Mouse (Mus musculus) right cerebral cortex, postnatal 25 days (tissue): ENCODE measurements around the gene Tmem72.

Experiments used
- DNase-seq: peaks from one replicate; pipeline ENCODE4 v3.0.0; 2022

The Tmem72 gene

DNA sequence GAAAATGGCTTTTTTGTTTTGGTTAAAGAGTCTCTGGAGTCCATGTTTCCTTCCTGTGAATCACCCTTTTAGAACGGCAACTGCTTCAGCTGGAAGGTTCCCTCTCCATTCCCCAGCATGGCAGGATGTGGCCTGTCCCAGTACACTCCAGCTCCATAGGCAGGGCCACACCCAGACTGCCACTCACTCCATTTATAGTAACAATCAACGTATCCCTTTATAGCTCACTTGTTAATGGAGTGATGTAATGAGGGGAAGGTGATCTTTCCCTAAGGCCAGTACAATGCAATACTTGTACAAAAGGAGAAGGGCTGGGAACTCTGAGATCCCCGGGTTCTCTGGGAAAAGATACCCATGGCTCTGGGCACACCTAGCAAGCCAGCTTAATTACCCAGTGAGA is 72.4 kb downstream of the Tmem72 start:
- no peak for DNase-seq

DNA sequence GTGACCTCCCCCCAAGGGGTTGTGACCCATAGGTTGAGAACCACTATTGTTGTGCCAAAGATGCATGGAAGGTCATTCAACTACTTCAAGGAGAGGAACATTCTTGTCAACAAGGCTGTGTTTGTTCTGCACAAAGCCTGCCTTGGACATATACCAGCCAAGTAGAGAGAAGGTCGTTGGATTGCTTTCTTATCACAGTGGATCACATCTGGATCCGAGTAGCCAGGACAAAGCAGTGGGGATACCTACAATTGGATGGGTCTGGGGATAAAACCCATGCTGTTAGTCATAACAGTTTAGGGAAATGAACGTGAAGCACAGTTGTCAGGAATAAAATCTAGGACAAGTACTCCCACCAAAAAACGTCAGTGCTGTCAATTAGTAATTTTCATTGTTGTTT is 72.8 kb downstream of the Tmem72 start:
- DNase-seq, result no peak

DNA sequence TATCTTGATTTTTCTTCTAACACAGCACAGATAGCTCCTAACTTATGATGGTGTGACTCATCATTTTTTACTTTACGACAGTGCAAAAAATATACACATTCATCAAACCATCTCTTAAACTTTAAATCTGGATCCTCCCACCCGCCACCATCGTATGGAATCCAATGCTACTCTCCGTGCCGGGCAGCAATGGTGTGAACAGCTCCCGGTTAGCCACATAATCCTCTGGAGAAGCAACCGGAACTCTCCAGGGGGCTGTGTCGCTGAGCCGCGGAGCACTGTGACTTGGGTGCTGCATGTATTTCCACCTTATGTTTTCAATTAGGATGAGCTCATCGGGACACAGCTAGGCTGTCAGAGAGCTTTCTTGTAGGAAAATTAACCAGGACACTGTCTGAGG is 73.8 kb downstream of the Tmem72 start:
- peak; percentile 65 for DNase-seq

DNA sequence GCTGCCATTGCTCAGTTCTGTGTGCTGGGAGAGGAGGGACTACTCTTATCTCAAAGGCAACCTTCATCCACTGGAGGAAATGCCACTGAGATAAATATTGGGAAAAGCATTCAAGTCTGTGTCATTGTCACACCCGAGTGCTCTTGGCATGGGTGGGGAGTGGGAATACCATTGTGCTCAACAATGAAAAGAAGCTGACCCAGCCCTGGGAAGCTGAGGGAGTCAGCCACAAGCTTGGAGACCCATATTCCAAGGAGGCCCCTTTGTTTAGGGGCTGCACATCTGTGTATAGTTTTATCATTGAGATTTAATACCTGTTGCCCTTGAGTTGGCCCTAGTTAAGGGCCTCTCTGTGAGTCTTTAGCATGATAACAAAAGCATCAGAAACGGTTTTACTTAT is 77.0 kb downstream of the Tmem72 start:
- DNase-seq, result no peak

DNA sequence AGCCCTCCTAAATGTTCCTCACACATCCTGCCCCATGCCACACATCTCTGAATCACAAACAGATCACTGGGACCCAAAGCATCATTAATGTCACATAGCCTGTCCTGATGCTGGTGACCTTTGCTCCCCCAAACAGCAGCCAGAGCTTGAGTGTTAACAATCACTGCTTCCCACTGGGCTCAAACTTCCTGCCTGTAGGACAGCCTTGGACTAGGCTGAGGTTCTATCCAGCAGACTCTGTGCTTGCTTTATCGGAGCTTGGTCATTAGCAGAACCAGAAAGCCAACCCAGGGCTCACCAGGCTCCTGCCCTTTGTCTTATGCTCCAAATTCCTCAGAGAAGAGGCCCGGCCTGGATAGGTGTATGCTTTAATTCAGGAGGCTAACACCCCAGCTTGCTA is 77.8 kb downstream of the Tmem72 start:
- no peak for DNase-seq

DNA sequence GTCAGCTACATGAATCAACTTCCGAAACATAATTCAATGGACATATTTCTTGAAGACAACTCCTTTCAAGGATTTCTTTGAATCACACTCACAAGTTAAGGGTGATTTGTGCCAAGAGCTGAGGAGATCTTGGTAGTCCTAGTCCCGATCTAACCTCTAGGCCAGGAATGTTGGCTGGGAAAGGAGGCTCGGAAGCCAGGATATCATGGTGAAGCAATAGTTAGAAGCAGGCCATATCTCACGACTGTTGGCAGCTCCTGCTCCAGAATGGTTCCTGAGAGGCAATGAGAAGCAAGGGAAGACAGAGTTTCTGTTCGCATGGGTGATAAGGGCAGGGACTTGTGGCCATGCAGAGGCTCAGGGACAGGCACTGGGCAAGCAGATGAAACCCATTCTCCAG is 79.2 kb downstream of the Tmem72 start:
- DNase-seq, result no peak

DNA sequence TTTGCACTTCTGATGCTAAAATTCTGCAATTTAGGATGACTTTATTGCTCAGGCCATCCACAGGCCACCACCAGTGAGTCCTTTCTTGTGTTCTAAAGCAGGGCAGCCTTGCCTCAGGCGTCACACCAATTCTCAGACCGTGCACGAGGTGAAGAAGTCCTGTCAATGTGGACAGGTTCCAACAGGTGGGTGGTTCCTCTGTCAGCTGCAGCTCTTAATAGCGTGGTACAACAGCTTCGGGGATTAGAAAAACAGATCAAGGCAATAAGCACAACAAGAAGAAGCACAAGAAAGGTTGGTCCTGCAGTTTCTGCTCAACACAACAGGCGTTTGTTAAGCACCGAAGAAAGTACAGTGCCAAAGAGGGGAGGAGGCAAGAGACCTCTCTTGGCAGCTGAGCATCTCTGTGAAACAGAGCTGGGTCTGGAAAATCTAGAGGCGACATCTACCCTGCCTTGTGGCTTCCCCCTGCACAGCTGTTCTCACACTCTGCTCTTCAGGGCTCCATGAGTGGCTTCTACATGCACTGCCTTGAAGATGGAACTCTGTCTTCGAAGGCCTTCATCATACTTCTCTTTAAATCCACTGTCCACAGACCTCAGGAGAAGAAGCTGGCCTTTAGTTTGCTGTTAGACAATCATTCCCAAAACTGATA is 80.0 kb downstream of the Tmem72 start:
- DNase-seq, result no peak

DNA sequence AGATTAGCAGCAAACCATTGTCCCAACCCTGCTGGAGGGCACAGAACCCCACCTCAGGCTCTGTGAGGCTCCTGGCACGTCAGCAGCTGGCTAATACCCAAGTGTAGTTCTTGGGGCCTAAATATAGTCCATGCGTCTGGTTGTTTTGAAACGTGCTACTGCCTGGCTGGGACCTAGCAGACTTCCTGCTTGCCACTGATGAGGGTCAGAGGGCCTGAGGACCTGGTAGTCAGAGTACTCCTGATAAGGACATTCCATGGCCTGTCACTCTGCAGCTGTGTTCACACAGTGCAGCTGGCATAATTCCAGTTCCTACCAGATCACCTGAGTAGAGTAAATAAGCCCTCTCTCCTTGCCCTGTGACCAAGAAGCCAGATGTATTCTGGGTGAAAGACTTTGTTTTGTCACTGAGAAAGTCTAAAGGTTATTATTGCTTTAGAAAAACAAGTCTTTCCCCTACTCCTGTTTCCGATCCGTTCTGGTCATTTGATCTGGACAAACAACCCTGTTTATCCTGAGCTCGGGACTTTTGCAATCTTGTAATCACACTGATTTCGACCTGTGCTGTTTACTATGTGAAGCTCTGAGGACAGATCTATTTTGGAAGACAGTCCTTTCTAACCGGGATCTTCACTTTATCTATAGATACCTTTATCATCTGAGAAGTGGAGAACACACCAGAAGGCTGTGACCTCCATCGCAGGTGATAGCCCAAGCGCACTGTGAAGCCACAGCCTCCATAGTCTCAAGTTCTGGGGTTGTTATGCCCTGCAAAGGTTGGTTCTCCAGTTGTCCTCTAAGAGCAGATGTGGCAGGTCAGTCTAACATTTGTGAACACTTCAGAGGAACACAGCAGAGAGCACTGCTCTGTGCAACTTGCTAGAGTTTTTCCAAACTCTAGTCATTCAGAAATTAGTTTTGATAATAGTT is 81.2 kb downstream of the Tmem72 start:
- no peak for DNase-seq

DNA sequence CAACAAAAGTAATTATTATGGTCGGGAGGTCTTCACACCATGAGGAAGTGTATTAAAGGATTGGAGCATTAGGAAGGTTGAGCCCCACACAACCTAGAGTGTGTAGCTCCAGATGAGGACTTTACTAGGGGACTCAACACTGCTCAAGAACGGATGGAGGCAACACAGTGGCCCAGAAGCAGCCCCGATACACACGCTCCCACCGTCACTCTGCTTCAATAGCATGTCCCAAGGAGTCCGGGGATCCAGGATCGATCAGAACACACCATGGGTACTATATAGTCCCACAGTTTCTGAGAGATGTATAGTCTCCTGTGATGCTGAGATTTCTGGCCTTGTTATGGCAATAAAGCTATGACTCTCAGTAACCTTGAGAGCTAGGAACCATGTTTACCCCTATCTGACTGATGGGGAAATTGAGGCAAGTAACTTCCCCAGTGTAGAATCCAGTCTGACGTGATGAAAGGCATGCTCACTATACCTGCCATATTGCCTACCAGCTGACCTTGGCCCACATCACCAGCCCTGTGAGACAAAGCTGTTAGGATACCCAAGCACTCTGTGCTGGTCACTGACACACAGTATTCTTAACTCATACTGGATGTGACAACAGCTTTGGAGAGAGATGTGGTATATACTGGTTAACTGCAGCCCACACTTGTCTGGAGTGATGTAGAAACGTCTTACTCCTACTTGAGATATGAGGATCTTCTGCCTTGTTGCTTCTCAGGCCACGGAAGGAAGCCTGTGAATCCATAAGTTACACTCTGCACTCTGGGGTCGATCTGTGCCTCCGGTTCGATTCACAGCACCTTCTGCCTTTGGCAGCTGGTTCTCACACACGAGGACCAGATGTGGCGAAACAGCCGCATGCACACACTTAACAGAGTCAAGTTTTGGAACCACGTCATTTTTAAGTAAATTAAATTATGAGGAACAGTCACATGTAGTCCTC is 82.7 kb downstream of the Tmem72 start:
- no peak for DNase-seq

DNA sequence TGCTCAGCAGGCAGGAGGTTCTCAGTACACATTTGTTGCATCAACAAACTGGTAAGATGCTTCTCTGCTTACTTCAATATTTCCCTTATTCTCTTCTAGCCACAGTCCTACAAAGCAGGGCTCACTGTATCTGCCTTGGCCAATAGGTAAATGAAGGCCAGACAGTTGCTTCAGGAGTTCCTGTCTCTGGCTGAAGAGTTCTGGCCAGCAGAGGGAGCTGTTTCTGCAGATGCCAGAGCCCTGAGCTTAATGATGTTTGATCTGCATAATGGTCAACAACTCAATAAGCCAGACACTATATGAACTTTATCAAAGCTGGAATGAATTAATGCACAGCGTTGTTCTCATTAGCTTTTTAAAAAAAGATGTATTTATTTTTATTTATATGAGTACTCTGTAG is 84.6 kb downstream of the Tmem72 start:
- DNase-seq, result peak; percentile 55

DNA sequence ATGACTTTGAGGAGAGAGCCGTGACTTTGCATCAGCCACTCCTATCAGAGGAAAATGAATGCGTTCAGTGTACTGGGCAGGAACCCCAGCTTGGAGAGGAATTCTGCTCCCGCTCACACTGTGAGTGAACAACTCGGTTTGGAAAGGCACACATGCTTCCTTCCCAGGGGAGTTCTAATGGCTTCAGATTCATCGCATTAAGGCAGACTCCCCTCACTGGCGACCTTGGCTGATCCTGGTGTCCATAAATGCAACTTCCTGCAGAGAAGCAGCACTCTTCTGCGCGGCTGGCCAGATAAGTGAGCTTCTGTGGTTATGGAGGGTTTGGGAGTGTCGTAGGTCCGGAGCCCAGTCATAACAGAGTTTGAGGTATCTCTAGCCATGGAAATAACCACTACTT is 86.9 kb downstream of the Tmem72 start:
- no peak for DNase-seq
